Mouse (Mus musculus): ENCODE data around the gene Shpk.
A peak's percentile ranks its signal among the peaks of the same experiment; 100 is the strongest.

Shpk gene

GRCm38 (mm10) chr11:73199230-73199712 lies at the start of gene Shpk:
Gene Shpk (plus strand): TSS chr11:73199460.
- DNase-seq: peak; percentile 94

- no peak for DNase-seq
Observed at GRCm38 (mm10) chr11:73155071-73155470, 44.2 kb upstream of the Shpk start.

GRCm38 (mm10) chr11:73159957-73160810 lies 39.1 kb upstream of the Shpk start, which contains the start of gene P2rx5:
Gene P2rx5 (plus strand): TSS chr11:73160421.
- peak; percentile 49 for DNase-seq

- no peak for DNase-seq
Observed at GRCm38 (mm10) chr11:73160811-73161200, 38.5 kb upstream of the Shpk start.

- no peak for DNase-seq
Observed at GRCm38 (mm10) chr11:73161616-73162015, 37.6 kb upstream of the Shpk start.

- DNase-seq: no peak
Observed at GRCm38 (mm10) chr11:73162284-73162683, 37.0 kb upstream of the Shpk start.

GRCm38 (mm10) chr11:73168071-73168470 lies 31.2 kb upstream of the Shpk start:
- DNase-seq: no peak

- DNase-seq: no peak
Observed at GRCm38 (mm10) chr11:73168576-73168975, 30.7 kb upstream of the Shpk start.

- DNase-seq: peak; percentile 84
Observed at GRCm38 (mm10) chr11:73169231-73169630, 30.0 kb upstream of the Shpk start.

GRCm38 (mm10) chr11:73172186-73172585 lies 27.1 kb upstream of the Shpk start:
- DNase-seq: no peak

GRCm38 (mm10) chr11:73175612-73176011 lies 23.6 kb upstream of the Shpk start:
- no peak for DNase-seq

GRCm38 (mm10) chr11:73176186-73176585 lies 23.1 kb upstream of the Shpk start:
- no peak for DNase-seq

GRCm38 (mm10) chr11:73176608-73177508 lies 22.4 kb upstream of the Shpk start, which contains the start of the genes Emc6 and Tax1bp3:
Gene Emc6 (minus strand): TSS chr11:73177037.
Gene Tax1bp3 (plus strand): TSS chr11:73177083.
- peak; percentile 98 for DNase-seq

- DNase-seq: peak; percentile 67
Observed at GRCm38 (mm10) chr11:73177509-73177875, 21.8 kb upstream of the Shpk start.

GRCm38 (mm10) chr11:73177895-73178294 lies 21.4 kb upstream of the Shpk start:
- no peak for DNase-seq

- DNase-seq: no peak
Observed at GRCm38 (mm10) chr11:73185872-73186615, 13.2 kb upstream of the Shpk start.

- no peak for DNase-seq
Observed at GRCm38 (mm10) chr11:73187231-73187630, 12.0 kb upstream of the Shpk start.

- no peak for DNase-seq
Observed at GRCm38 (mm10) chr11:73193047-73193446, 6.2 kb upstream of the Shpk start.

- no peak for DNase-seq
Observed at GRCm38 (mm10) chr11:73194444-73194843, 4.8 kb upstream of the Shpk start.

GRCm38 (mm10) chr11:73198190-73198589 lies 1.1 kb upstream of the Shpk start:
- no peak for DNase-seq

- DNase-seq: peak; percentile 77
Observed at GRCm38 (mm10) chr11:73198603-73199229, 544 bp upstream of the Shpk start, which contains the start of gene Ctns. Gene Ctns (minus strand): TSS chr11:73199042.

- DNase-seq: peak; percentile 43
Observed at GRCm38 (mm10) chr11:73199879-73200278, 619 bp downstream of the Shpk start.
